In the genomic region with DNA sequence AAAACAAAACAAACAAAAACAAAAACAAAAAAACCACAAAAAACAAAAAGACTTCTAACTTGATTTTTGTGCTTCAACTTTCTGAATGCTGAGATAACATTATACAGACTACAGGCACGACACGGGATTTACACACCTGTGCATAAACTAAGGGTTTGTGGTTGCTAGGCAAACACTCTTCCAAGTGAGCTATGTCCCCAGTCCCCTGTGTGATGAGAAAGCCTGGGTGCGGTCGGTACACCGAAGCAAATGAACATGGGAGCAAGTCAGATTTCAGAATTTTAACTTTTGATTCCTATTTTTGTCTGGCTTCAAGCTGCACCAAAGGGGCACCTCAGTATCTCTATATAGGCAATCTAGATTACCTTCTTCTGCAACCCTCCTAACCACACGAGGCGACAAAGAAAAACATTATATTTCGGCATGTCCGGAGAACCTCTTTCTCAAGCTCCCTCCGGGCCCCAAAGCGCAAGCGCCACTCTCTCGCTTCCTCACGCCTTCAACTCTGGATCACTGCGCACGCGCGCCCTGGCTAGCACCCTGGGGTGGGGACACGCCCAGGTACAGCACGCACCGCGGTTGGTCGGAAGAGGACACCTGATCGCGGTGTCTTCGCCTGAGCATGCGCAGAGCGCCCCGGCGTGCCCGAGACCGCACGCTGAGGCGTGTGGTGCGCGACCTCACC, we compare ENCODE assay signal across 8 mouse cellular contexts. TPM values are rescaled to one million over a fixed set of nuclear protein-coding genes. Genes with fewer than 3 reads are reported as not detected.
DNase-seq lines count a peak whose midpoint lies in the region; ATAC-seq lines count a peak whose summit lies in the region.

A gene (plus strand): TSS at position 663 of the 685 bp plus-strand sequence.

- H3K4me3 ChIP-seq in intestine, embryonic 14.5 days (ENCODE audit: low read depth, low read length), result peak within 1 kb of the TSS; percentile 68

- DNase-seq in adrenal gland, adult 18-20 months (ENCODE audit: low spot score in 2 of 2), result peak; percentile 99 to 100
- peak; percentile 99 for DNase-seq in embryo, embryonic 11 days
- DNase-seq in gastrocnemius, postnatal 25 days, result peak; percentile 100
- peak; percentile 96 for DNase-seq in intestine, embryonic 14.5 days (ENCODE audit: low spot score)
- peak; percentile 99 to 100 for DNase-seq in left cerebral cortex, postnatal 14 days (ENCODE audit: low spot score in 2 of 2)
- DNase-seq in mesoderm, embryonic 11.5 days (ENCODE audit: low read depth, low spot score), result peak; percentile 99
- peak; percentile 99 to 100 for DNase-seq in right cerebral cortex, postnatal 36 days (ENCODE audit: low spot score in 2 of 2)
- peak; percentile 99 for DNase-seq in yolk sac, embryonic 10.5 days (ENCODE audit: low spot score)

- peak within 1 kb of the TSS; percentile 69 for H3K27ac ChIP-seq in intestine, embryonic 14.5 days (ENCODE audit: low read depth)

- intact Hi-C loops in left cerebral cortex, postnatal 14 days (cut with DNase I), result loop anchor here (2.0 kb wide), 1 partner anchor 40 kb away; a partner anchor contains a TSS

- H3K9me3 ChIP-seq in intestine, embryonic 14.5 days (ENCODE audit: control insufficient read depth, low read length), result no peaks in the 10 kb centered on the region

- H3K36me3 ChIP-seq in intestine, embryonic 14.5 days (ENCODE audit: control insufficient read depth, insufficient read depth, low read length), result 0 out of 2 replicates have a peak, but pooled peaks cover under 1% of the 10 kb centered on the region

- H3K27me3 ChIP-seq in intestine, embryonic 14.5 days (replicated peaks; ENCODE audit: control insufficient read depth, insufficient read depth, low read length), result no peaks in the 10 kb centered on the region

- ATAC-seq in intestine, embryonic 14.5 days (replicated peaks; ENCODE audit: low FRiP score, low TSS enrichment, low read depth), result peak; percentile 100

- peaks cover 8% of the 10 kb centered on the region; the same call in 1 of the 2 replicates for H3K4me1 ChIP-seq in intestine, embryonic 14.5 days (replicated peaks; ENCODE audit: control insufficient read depth, insufficient read depth, low read length)

- under 1% methylated on average over 36 of the region's 36 CpGs for WGBS in intestine, embryonic 14.5 days

- peak within 1 kb of the TSS; percentile 62 for H3K4me2 ChIP-seq in intestine, embryonic 14.5 days (ENCODE audit: low read length)

- peak within 1 kb of the TSS; percentile 73 for H3K9ac ChIP-seq in intestine, embryonic 14.5 days (ENCODE audit: low read length)

RNA-seq across cellular contexts. Expression of the gene that starts here (rescaled TPM):
- 10 to 100 TPM; 27.7 to 35.8 TPM for total RNA-seq in adrenal gland, adult 18-20 months (2021)
- total RNA-seq in gastrocnemius, postnatal 25 days (2021), result 10 to 100 TPM; 18.6 to 20.3 TPM
- polyA plus RNA-seq in intestine, embryonic 14.5 days (2014; fragmentation: Nextera tagmentation; extraction: Ambion mirVana), result 35.3 and 36.9 TPM in 2 replicates
- total RNA-seq in left cerebral cortex, postnatal 14 days (2021), result 100 to 1,000 TPM; 184 to 209 TPM

Comparison
In these comparisons a context has a peak if more than half of its experiments do, and no peak if none do; other contexts are left out.
1. Peak in every context shown above with its lines: DNase-seq, ATAC-seq, H3K4me3 ChIP-seq and H3K27ac ChIP-seq.
2. RNA of the gene that starts here (total RNA-seq): 184 to 209 TPM in left cerebral cortex, postnatal 14 days; 27.7 to 35.8 TPM in adrenal gland, adult 18-20 months and 18.6 to 20.3 TPM in gastrocnemius, postnatal 25 days; every median in the first group is over 4 times any median in the second.